Mouse (Mus musculus) C2C12 (cell line): Measurements from ENCODE around the gene Arid3a. TPM values are rescaled to one million over a fixed set of nuclear protein-coding genes. Genes with fewer than 3 reads are reported as not detected.

Experiments used
- H3K27me3 ChIP-seq: one replicate; pipeline ENCODE4 v1.6.1; 2011; ENCODE audit not compliant: control insufficient read depth, insufficient read depth, insufficient read length
- H3K36me3 ChIP-seq: one replicate; pipeline ENCODE4 v1.6.1; 2011; ENCODE audit not compliant: control insufficient read depth, insufficient read depth
- H3K4me3 ChIP-seq: one replicate; pipeline ENCODE4 v1.5.1; 2011; ENCODE audit warnings: mild to moderate bottlenecking, control low read depth; ENCODE audit not compliant: poor library complexity, insufficient read depth, severe bottlenecking
- H3K79me2 ChIP-seq: one replicate; pipeline ENCODE4 v1.6.1; 2011; ENCODE audit not compliant: control insufficient read depth, insufficient read depth
- H3K79me3 ChIP-seq: one replicate; pipeline ENCODE4 v1.6.1; 2011; ENCODE audit warnings: low read depth, control low read depth
- H3ac ChIP-seq: one replicate; pipeline ENCODE3; 2011; ENCODE audit warnings: low read depth; ENCODE audit not compliant: control insufficient read depth, insufficient read length
- CEBPB ChIP-seq: IDR thresholded peaks from one replicate; pipeline ENCODE4 v1.6.1; 2011; ENCODE audit warnings: low read depth, mild to moderate bottlenecking, control low read depth, moderate library complexity
- CTCF ChIP-seq: IDR thresholded peaks from one replicate; pipeline ENCODE4 v1.5.1; 2011; ENCODE audit not compliant: control insufficient read depth, insufficient read depth, insufficient read length
- FOSL1 ChIP-seq: IDR thresholded peaks from one replicate; pipeline ENCODE4 v1.8.0; 2011; ENCODE audit warnings: mild to moderate bottlenecking, low read length; ENCODE audit not compliant: poor library complexity, insufficient read depth, severe bottlenecking
- MAX ChIP-seq: IDR thresholded peaks from one replicate; pipeline ENCODE4 v1.6.1; 2011; ENCODE audit warnings: mild to moderate bottlenecking, control low read depth
- MYOD1 ChIP-seq: IDR thresholded peaks from one replicate; pipeline ENCODE4 v1.6.1; 2011; ENCODE audit warnings: low read depth; ENCODE audit not compliant: control insufficient read depth, insufficient read length
- MYOG ChIP-seq: IDR thresholded peaks from one replicate; pipeline ENCODE4 v1.6.1; 2011; ENCODE audit not compliant: control insufficient read depth, insufficient read length; ENCODE audit errors: extremely low read depth
- USF1 ChIP-seq: IDR thresholded peaks from one replicate; pipeline ENCODE4 v1.6.1; 2011; ENCODE audit warnings: low read depth, mild to moderate bottlenecking, control low read depth, moderate library complexity
- polyA plus RNA-seq: library from polyadenylated mRNA; unstranded; fragments of >200 nt; fragmentation: generic; extraction: Trizol; gene quantifications from one replicate; pipeline ENCODE4 v1.2.1, GENCODE M21; 2012; ENCODE audit warnings: missing spikeins

Gene Arid3a
- polyA plus RNA-seq, 1 experiment, result 0.74 TPM

DNA sequence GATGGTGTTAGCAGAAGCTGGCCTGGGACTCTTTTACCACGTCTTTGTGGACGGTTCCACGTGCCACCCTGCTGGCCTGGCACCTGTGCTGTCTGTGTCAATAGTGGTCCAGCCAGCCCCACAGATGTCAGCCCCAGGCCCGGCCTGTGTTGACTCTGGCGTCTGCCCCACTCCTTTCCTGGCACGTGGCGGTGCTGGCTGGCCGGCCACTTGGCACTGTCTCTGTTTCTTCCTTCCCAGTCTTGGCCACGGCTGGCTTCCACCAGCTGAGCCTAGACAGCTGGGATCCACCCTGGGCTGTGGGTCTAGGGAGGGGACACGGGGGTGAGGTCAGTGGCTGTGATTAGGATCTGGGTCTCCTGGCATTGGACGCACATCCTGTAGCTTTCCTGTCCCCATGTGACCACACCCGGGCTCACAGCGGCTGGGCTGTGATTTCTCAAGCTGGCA, 7.5 kb downstream of the Arid3a start:
- H3K4me3 ChIP-seq, result no peak overlapping the region
- H3K36me3 ChIP-seq, result no peaks in the 10 kb centered on the region
- no peak overlapping the region for H3ac ChIP-seq
- no peaks in the 10 kb centered on the region for H3K27me3 ChIP-seq
- H3K79me3 ChIP-seq, result no peaks in the 10 kb centered on the region
- H3K79me2 ChIP-seq, result no peaks in the 10 kb centered on the region
- TF ChIP-seq CEBPB, result no peak
- peak; percentile 65 for TF ChIP-seq USF1
- TF ChIP-seq FOSL1, result no peak
- no peak for TF ChIP-seq CTCF
- peak; percentile 82 for TF ChIP-seq MYOD1
- no peak for TF ChIP-seq MAX
- no peak for TF ChIP-seq MYOG

DNA sequence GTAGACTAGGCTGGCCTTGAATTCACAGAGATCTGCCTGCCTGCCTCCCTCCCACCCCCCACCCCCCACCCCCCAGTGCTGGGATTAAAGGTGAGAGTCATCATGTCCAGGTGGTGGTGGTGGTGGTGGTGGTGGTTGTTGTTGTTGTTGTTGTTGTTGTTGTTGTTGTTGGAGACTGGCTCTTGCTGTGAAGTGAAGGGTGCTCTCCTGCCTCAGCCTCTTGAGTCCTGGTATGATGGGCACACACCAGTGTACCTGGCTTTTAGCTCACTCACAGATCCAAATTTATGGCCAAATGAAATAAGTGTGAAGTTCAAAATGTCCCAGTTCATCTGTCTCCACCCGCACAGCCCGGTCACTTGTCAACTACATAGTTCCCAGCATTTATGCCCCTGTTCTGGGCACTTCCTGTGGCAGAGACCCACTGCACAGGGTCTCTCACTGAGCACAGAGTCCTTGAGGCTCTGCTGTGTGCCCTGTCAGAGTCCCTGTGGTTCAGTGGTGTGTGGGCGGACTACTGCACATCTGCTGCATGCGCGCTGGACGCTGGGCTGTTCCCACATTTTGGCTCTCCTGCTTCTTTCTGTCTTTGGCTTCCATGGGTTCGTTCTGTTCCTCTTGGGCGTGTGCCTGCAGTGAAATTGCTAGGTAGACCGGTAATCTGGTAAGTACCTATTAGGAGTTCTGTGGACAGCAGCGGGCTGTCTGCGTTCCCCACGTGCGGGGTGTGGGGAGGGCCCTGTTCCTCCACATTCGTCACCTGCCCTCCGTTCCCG, 8.1 kb downstream of the Arid3a start:
- TF ChIP-seq CTCF (no peak), MAX (no peak), MYOD1 (no peak), FOSL1 (no peak), USF1 (no peak), MYOG (no peak), CEBPB (no peak)
- H3K4me3 ChIP-seq, result no peak overlapping the region
- H3ac ChIP-seq, result no peak overlapping the region
- H3K79me2 ChIP-seq, result no peaks in the 10 kb centered on the region
- H3K27me3 ChIP-seq, result no peaks in the 10 kb centered on the region
- H3K36me3 ChIP-seq, result no peaks in the 10 kb centered on the region
- H3K79me3 ChIP-seq, result no peaks in the 10 kb centered on the region

DNA sequence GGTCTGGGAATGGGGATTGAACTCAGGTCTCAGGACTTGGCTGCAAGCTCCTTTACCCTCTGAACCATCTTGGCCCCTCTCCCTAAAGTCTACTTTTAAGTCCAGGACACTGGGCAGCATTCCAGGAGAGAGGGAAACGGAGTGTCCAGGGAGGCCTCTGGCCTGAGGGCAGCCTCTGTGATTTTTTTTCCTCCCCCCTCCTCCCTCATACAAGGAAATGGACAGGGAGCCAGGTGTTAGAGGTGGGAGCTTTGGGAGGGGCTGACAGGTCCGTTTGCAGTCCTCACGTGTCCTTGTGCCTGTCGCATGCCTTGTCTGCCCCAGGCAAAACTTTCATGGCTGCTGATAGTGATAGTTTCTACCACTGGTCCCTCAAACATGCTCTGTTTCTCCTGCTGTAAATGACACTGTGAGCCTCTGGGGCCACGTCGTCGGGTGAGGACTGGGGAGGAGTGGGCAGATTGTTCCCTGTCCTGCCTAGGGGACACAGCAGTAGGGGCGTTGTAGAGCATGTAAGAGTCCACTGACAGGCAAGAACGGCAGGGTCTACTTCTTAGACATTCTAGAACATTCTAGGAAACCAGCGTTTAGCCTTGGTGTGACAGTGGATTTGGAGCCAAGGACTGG, 9.6 kb downstream of the Arid3a start:
- Histone ChIP-seq H3ac (peak overlapping the region; percentile 18), H3K36me3 (no peaks in the 10 kb centered on the region), H3K4me3 (no peak overlapping the region), H3K79me2 (no peaks in the 10 kb centered on the region), H3K27me3 (no peaks in the 10 kb centered on the region), H3K79me3 (no peaks in the 10 kb centered on the region)
- TF ChIP-seq USF1, result no peak
- no peak for TF ChIP-seq CTCF
- no peak for TF ChIP-seq CEBPB
- TF ChIP-seq FOSL1, result no peak
- no peak for TF ChIP-seq MYOD1
- no peak for TF ChIP-seq MYOG
- no peak for TF ChIP-seq MAX

DNA sequence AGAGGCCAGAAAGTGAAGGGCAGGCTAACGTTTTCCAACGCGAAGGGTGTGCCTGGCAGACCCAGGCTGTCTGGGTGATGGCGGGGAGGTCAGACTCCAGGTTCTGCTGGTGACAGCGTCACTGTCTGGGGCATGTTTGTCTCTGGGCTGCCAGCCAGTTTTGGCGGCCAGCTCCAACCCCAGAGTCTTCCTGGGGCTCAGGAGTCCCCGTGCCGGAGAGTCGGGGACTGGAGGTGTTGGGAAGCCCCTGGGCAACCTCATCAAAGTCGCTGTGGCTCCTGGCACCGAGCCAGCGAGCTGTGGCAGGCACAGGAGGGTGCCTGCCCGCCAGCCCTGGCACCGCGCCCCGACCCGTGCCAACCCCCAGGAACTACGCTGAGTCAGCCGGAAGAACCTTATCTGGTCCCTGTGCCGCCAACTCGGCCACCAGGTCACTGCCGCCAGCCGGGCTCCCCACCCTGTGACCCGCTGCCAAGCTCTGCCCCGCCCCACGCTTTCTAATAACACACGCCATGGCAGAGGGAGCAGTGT, 10.1 kb downstream of the Arid3a start:
- Histone ChIP-seq H3K79me3 (no peaks in the 10 kb centered on the region), H3K36me3 (no peaks in the 10 kb centered on the region), H3ac (peak overlapping the region; percentile 18), H3K4me3 (no peak overlapping the region), H3K79me2 (no peaks in the 10 kb centered on the region), H3K27me3 (no peaks in the 10 kb centered on the region)
- TF ChIP-seq CTCF, result no peak
- peak; percentile 42 for TF ChIP-seq MAX

DNA sequence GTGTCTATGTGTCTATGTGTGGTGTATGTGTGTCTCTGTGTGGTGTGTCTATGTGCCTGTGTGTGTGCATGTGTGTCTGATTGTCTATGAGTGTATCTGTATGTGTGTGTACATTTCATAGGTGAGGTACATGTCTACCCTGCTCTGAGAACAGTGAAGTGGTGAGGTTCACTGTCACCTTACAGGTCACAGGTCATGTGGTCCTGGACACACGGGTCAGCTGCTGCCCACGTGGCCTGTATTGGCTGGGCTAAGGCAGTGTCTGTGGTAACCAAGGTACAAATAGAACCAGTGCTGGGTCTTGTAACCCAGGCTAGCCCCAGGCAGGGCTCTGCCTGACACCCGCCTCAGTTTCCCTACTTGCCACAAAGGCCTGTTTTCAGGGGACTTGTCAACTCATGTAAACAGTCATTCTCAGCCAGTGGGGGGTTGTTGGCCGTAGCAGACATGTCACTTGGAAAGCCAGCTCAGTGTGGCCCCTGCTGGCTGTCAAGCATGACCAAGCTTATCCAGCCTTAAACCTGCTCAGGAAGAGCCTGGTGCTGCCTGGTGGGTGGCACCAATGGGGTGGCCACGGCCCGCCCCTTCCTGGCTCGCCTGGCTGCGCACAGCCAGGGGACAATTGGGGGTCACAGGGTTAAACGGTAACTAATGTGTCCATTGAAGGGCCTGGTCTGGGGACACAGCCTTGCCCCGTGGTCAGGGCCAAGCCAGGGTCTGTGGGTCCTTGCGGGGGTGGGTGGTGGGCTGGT, 11.1 kb downstream of the Arid3a start:
- TF ChIP-seq MYOG (no peak), MAX (no peak), FOSL1 (no peak), USF1 (no peak), MYOD1 (no peak), CTCF (no peak), CEBPB (no peak)
- no peak overlapping the region for H3K4me3 ChIP-seq
- no peaks in the 10 kb centered on the region for H3K79me3 ChIP-seq
- no peaks in the 10 kb centered on the region for H3K79me2 ChIP-seq
- H3K27me3 ChIP-seq, result no peaks in the 10 kb centered on the region
- H3K36me3 ChIP-seq, result no peaks in the 10 kb centered on the region
- H3ac ChIP-seq, result no peak overlapping the region
